Mouse (Mus musculus): ENCODE measurements around the gene Cilp2. TPM values are rescaled to one million over a fixed set of nuclear protein-coding genes. Genes with fewer than 3 reads are reported as not detected.

Gene Cilp2
- polyA plus RNA-seq, 1 experiment from 2014 or later, result 3.1 TPM

DNA sequence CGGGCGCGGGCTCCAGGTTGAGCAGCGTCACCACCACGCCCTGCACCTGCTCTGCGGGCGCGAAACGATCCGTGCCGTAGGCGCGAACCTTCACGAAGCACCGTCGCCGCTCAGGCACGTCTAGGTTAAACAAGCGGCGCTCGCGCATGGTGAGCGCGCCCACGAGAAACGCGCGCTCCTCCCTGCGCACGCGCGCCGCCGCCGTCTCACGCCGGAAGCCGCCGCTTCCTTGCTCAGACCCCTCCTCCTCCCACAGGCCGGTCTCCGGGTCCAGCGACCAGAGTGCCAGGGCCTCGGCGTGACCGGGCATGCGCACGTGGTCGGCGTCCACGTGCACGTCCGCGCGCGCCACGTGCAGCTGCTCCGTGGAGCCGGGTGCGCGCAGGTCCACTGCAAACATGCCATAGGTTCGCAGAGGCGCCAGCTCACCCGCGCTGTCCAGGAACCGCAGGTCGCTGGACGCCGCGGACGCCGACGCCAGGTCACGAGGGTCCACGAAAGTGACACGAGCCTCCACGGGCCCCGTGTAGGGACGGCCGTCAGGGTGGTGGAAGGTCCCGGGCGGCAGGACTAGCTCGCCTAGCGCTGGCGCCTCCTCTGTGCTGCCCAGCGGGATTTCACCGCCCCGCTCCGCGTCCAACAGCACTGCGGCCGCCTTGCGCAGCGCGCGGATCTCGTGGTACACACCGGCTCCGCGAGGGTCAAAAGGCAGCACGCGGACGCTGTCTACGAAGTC, 5.3 kb downstream of the Cilp2 start:
- Histone ChIP-seq H3K4me1 (ENCODE audit: control insufficient read depth, insufficient read depth, low read length) (no peaks in the 10 kb centered on the region), H3K4me3 (replicated peaks; ENCODE audit: low read depth, low read length) (peak overlapping the region; percentile 38), H3K27ac (replicated peaks; ENCODE audit: low read depth, low read length) (no peak overlapping the region), H3K9ac (replicated peaks; ENCODE audit: low read length) (no peak overlapping the region; the same call in 1 of the 2 replicates), H3K36me3 (ENCODE audit: control insufficient read depth, insufficient read depth, low read length) (no peaks in the 10 kb centered on the region), H3K4me2 (ENCODE audit: low read length) (peak overlapping the region; percentile 53), H3K9me3 (ENCODE audit: control insufficient read depth, low read length) (no peaks in the 10 kb centered on the region), H3K27me3 (ENCODE audit: control insufficient read depth, insufficient read depth, low read length) (peaks cover 82% of the 10 kb centered on the region)
- DNase-seq (peak; percentile 87), ATAC-seq (ENCODE audit: low FRiP score, low TSS enrichment) (peak; percentile 59)
- WGBS, result 6% methylated on average over 103 of the region's 103 CpGs

DNA sequence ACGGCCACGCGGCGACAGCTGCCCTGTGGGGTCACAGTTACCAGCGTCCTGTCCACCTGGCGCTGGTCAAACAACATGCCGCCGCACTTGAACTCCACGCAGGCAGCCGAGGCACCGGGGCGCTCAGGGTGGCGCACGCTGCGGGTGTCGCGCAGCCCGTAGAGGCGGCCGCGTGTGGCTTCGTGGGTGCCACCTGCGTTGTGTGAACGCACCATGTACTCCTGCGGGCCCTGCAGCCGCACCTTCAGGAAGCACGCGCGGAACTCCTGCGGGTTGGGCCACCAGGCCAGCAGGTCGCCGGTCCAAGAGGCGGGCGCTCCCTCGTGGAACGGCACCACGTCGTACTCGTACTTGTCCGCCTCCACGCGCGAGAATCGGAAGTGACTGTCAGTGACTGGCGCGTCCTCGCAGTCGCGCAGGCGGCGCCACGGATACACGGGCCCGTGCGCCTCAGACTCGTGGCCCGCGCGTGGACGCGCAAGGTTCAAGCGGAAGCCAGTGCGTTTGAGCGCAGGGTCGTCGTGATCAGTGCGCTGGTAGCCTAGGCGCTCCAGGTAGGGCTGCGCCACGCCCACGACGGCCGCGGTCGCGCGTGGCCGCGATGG, 6.1 kb downstream of the Cilp2 start:
- WGBS, result 18% methylated on average over 79 of the region's 79 CpGs
- DNase-seq, result peak; percentile 30
- H3K4me2 ChIP-seq (ENCODE audit: low read length), result peak overlapping the region; percentile 53

DNA sequence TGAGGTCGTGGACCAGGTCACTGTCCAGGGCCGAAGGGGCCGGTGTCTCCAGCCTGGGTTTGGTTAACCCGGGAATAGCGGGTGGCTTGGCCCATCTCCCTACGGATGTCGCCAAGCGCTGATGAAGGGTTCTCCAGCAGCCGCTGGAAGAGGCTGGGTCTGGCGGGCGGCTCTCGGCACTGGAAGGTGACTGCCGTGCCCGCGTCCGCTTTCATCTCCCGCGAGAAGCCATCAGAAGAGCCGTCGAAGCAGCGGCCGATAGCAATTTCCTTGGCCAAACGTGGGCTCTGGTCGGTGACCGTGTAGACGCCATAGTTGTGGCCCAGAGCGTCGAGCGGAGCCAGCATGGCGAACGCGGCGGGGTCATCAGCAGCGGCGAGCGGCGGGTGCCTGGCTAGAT, 6.6 kb downstream of the Cilp2 start:
- no peaks in the 10 kb centered on the region for H3K36me3 ChIP-seq (ENCODE audit: control insufficient read depth, insufficient read depth, low read length)
- 13% methylated on average over 37 of the region's 37 CpGs for WGBS
- ATAC-seq (ENCODE audit: low FRiP score, low TSS enrichment) (no peak), DNase-seq (no peak)
- H3K4me3 ChIP-seq (replicated peaks; ENCODE audit: low read depth, low read length), result peak overlapping the region; percentile 38
- H3K4me1 ChIP-seq (ENCODE audit: control insufficient read depth, insufficient read depth, low read length), result no peaks in the 10 kb centered on the region
- no peak overlapping the region for H3K27ac ChIP-seq (replicated peaks; ENCODE audit: low read depth, low read length)
- no peaks in the 10 kb centered on the region for H3K9me3 ChIP-seq (ENCODE audit: control insufficient read depth, low read length)
- peak overlapping the region; percentile 53 for H3K4me2 ChIP-seq (ENCODE audit: low read length)
- peaks cover 68% of the 10 kb centered on the region for H3K27me3 ChIP-seq (ENCODE audit: control insufficient read depth, insufficient read depth, low read length)
- no peak overlapping the region for H3K9ac ChIP-seq (replicated peaks; ENCODE audit: low read length)

More for the DNA sequence above, 6.1 kb downstream of the Cilp2 start:
- Histone ChIP-seq H3K9ac (replicated peaks; ENCODE audit: low read length) (no peak overlapping the region; the same call in 1 of the 2 replicates), H3K4me1 (ENCODE audit: control insufficient read depth, insufficient read depth, low read length) (no peaks in the 10 kb centered on the region), H3K9me3 (ENCODE audit: control insufficient read depth, low read length) (no peaks in the 10 kb centered on the region), H3K27me3 (ENCODE audit: control insufficient read depth, insufficient read depth, low read length) (peaks cover 74% of the 10 kb centered on the region), H3K4me3 (replicated peaks; ENCODE audit: low read depth, low read length) (peak overlapping the region; percentile 38), H3K36me3 (ENCODE audit: control insufficient read depth, insufficient read depth, low read length) (no peaks in the 10 kb centered on the region), H3K27ac (replicated peaks; ENCODE audit: low read depth, low read length) (no peak overlapping the region)
- ATAC-seq (ENCODE audit: low FRiP score, low TSS enrichment), result no peak; the same call in 1 of the 2 replicates

DNA sequence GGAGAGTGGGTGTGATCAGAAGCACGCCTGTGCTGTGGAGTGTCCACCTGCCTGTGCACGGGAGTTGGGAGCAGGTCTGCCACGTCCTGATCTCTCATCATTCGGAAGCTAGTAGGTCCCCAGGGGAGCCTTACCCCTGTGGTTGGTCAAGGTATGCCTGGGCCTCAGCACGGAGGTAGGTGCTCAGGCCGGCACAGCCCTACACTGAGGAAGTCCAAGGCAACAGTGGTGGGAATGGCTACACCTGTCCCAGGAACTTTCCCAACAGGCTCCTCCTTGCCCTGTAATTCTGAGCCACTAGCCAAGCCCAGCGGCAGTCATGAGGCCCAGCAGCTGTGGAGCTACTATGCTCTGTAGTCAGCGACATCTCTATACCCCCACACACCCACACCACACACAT, 7.8 kb downstream of the Cilp2 start:
- Histone ChIP-seq H3K4me1 (ENCODE audit: control insufficient read depth, insufficient read depth, low read length) (no peaks in the 10 kb centered on the region), H3K4me3 (replicated peaks; ENCODE audit: low read depth, low read length) (no peak overlapping the region), H3K4me2 (ENCODE audit: low read length) (no peak overlapping the region), H3K27me3 (ENCODE audit: control insufficient read depth, insufficient read depth, low read length) (peaks cover 57% of the 10 kb centered on the region), H3K27ac (replicated peaks; ENCODE audit: low read depth, low read length) (no peak overlapping the region), H3K36me3 (ENCODE audit: control insufficient read depth, insufficient read depth, low read length) (no peaks in the 10 kb centered on the region), H3K9me3 (ENCODE audit: control insufficient read depth, low read length) (no peaks in the 10 kb centered on the region), H3K9ac (replicated peaks; ENCODE audit: low read length) (no peak overlapping the region)
- ATAC-seq (ENCODE audit: low FRiP score, low TSS enrichment) (no peak), DNase-seq (no peak)
- 52% methylated on average over 8 of the region's 8 CpGs for WGBS

DNA sequence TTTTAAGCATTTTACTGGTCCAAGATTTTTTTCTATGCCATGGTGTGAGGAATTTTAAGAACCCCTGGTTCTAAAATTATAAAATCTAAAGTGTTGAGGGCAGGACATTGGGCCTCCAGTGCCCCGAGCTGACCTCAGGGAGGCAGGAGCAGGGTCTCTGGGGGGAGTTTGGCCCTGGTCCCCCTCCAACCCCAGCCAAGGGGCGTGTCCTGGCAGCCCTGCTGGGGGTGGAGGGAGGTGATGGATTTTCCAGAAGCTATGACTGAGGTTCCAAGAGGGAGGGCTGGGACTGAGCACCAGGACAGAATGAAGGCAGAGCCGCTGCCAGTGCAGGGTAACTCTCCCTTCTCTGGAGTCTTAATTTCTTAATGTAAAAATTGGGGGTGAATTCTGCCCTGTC, 9.5 kb downstream of the Cilp2 start:
- ATAC-seq (ENCODE audit: low FRiP score, low TSS enrichment) (no peak), DNase-seq (no peak)
- 52% methylated on average over 3 of the region's 3 CpGs for WGBS
- H3K27me3 ChIP-seq (ENCODE audit: control insufficient read depth, insufficient read depth, low read length), result peaks cover 40% of the 10 kb centered on the region
- H3K36me3 ChIP-seq (ENCODE audit: control insufficient read depth, insufficient read depth, low read length), result 0 out of 2 replicates have a peak, but pooled peaks cover 3% of the 10 kb centered on the region
- no peak overlapping the region for H3K4me2 ChIP-seq (ENCODE audit: low read length)
- no peak overlapping the region for H3K27ac ChIP-seq (replicated peaks; ENCODE audit: low read depth, low read length)
- no peak overlapping the region for H3K4me3 ChIP-seq (replicated peaks; ENCODE audit: low read depth, low read length)
- no peak overlapping the region; the same call in 1 of the 2 replicates for H3K9ac ChIP-seq (replicated peaks; ENCODE audit: low read length)
- H3K9me3 ChIP-seq (ENCODE audit: control insufficient read depth, low read length), result no peaks in the 10 kb centered on the region
- no peaks in the 10 kb centered on the region for H3K4me1 ChIP-seq (ENCODE audit: control insufficient read depth, insufficient read depth, low read length)

DNA sequence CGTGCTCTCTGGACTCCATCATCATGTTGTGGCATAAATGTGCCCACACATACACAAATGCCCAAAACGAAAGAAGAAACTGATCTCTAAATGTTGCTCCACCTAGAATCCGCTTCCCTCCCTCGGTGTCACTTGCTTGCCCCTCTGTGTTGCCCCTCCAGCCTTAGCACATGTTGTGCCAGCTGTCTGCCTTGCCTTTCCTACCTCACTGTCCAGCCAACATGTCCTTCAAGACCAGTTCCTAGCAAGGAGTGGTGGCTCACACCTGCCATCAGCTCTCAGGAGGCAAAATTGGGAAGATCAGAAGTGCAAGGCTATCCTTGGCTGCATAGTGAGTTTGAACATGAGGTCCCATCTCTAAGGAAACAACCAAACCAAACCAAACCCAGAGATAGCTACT, 10.1 kb downstream of the Cilp2 start:
- Histone ChIP-seq H3K36me3 (ENCODE audit: control insufficient read depth, insufficient read depth, low read length) (peaks cover 4% of the 10 kb centered on the region; the same call in 1 of the 2 replicates), H3K27me3 (ENCODE audit: control insufficient read depth, insufficient read depth, low read length) (peaks cover 34% of the 10 kb centered on the region), H3K9me3 (ENCODE audit: control insufficient read depth, low read length) (no peaks in the 10 kb centered on the region), H3K27ac (replicated peaks; ENCODE audit: low read depth, low read length) (no peak overlapping the region), H3K4me3 (replicated peaks; ENCODE audit: low read depth, low read length) (no peak overlapping the region), H3K4me1 (ENCODE audit: control insufficient read depth, insufficient read depth, low read length) (no peaks in the 10 kb centered on the region), H3K4me2 (ENCODE audit: low read length) (no peak overlapping the region), H3K9ac (replicated peaks; ENCODE audit: low read length) (no peak overlapping the region; the same call in 1 of the 2 replicates)
- 85% methylated on average over 4 of the region's 4 CpGs for WGBS
- DNase-seq, result no peak
- ATAC-seq (ENCODE audit: low FRiP score, low TSS enrichment), result no peak

DNA sequence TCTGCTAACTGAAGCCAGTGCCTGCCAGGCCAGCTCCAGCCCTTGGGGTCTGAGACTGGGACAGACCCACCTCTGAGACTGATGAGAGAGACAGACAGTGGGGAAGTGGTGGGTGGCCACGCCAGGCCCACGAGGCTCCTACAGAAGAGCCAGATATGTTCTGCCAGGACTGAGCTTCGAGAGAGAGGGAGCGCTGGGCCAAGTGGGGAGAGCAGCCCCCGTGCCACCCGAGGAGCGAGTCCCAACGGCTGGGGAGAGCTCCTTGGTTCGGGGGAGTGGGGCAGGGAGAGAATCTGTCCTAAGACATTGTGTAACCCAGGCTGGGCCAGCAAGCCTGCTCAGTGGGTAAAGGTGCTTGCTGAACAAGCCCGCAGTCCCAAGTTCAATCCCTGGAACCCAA, 10.5 kb downstream of the Cilp2 start:
- Histone ChIP-seq H3K9ac (replicated peaks; ENCODE audit: low read length) (no peak overlapping the region), H3K27me3 (ENCODE audit: control insufficient read depth, insufficient read depth, low read length) (peaks cover 30% of the 10 kb centered on the region), H3K9me3 (ENCODE audit: control insufficient read depth, low read length) (no peaks in the 10 kb centered on the region), H3K4me1 (ENCODE audit: control insufficient read depth, insufficient read depth, low read length) (no peaks in the 10 kb centered on the region), H3K4me2 (ENCODE audit: low read length) (no peak overlapping the region), H3K27ac (replicated peaks; ENCODE audit: low read depth, low read length) (no peak overlapping the region), H3K36me3 (ENCODE audit: control insufficient read depth, insufficient read depth, low read length) (peaks cover 8% of the 10 kb centered on the region; the same call in 1 of the 2 replicates), H3K4me3 (replicated peaks; ENCODE audit: low read depth, low read length) (no peak overlapping the region)
- ATAC-seq (ENCODE audit: low FRiP score, low TSS enrichment) (no peak), DNase-seq (no peak)
- 71% methylated on average over 10 of the region's 10 CpGs for WGBS

DNA sequence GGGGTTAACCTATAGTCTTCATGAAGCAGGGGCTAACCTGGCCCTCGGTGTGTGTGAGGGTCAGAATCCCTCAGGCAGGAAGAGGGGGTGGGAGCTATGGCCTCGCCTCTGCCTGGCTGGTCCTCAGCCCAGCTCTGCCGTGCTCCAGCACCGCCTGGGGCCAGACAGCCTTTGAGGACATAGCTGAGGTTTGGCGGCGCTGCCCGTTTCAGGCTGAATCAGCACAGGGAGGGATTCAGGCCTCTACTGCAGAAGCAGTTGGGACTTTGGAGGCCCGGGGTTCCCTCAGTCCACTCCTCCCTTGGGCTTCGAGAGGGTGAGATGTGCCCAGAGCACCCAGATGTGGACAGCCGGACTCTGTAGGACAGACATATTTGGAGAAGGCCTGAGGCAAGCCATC, 11.4 kb downstream of the Cilp2 start:
- Histone ChIP-seq H3K9ac (replicated peaks; ENCODE audit: low read length) (no peak overlapping the region; the same call in 1 of the 2 replicates), H3K27me3 (ENCODE audit: control insufficient read depth, insufficient read depth, low read length) (peaks cover 21% of the 10 kb centered on the region), H3K4me2 (ENCODE audit: low read length) (no peak overlapping the region), H3K9me3 (ENCODE audit: control insufficient read depth, low read length) (no peaks in the 10 kb centered on the region), H3K36me3 (ENCODE audit: control insufficient read depth, insufficient read depth, low read length) (peaks cover 15% of the 10 kb centered on the region; the same call in 1 of the 2 replicates), H3K27ac (replicated peaks; ENCODE audit: low read depth, low read length) (no peak overlapping the region), H3K4me1 (ENCODE audit: control insufficient read depth, insufficient read depth, low read length) (no peaks in the 10 kb centered on the region), H3K4me3 (replicated peaks; ENCODE audit: low read depth, low read length) (no peak overlapping the region)
- DNase-seq, result no peak
- WGBS, result 44% methylated on average over 10 of the region's 10 CpGs
- no peak for ATAC-seq (ENCODE audit: low FRiP score, low TSS enrichment)

DNA sequence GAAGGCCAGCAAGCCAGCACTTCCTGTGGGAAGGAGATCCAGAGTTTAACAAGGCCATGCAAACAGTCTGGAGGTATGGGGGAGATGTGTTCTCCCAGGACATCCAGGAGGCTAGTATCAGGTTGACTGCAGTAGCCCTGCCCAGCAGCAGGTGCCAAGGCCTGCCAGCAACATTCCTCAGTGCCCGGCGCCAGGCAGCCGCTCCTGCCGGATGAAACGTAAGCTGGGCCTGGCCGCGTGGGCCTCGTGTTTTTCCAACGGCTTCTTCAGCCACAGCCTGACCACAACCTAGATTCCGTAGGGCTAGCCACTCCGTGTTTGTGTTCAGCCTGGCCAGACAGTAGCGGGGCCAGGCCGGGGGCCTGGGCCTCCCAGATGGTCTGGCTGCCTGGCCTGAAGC, 12.8 kb downstream of the Cilp2 start:
- DNase-seq, result no peak
- no peak overlapping the region for H3K27ac ChIP-seq (replicated peaks; ENCODE audit: low read depth, low read length)
- peaks cover 6% of the 10 kb centered on the region for H3K27me3 ChIP-seq (ENCODE audit: control insufficient read depth, insufficient read depth, low read length)
- no peak overlapping the region for H3K9ac ChIP-seq (replicated peaks; ENCODE audit: low read length)
- 92% methylated on average over 13 of the region's 13 CpGs for WGBS
- no peaks in the 10 kb centered on the region for H3K4me1 ChIP-seq (ENCODE audit: control insufficient read depth, insufficient read depth, low read length)
- ATAC-seq (ENCODE audit: low FRiP score, low TSS enrichment), result no peak
- H3K36me3 ChIP-seq (ENCODE audit: control insufficient read depth, insufficient read depth, low read length), result peaks cover 24% of the 10 kb centered on the region
- no peak overlapping the region for H3K4me3 ChIP-seq (replicated peaks; ENCODE audit: low read depth, low read length)
- H3K4me2 ChIP-seq (ENCODE audit: low read length), result no peak overlapping the region
- no peaks in the 10 kb centered on the region for H3K9me3 ChIP-seq (ENCODE audit: control insufficient read depth, low read length)

Measured in midbrain, embryonic 14.5 days (tissue).